In the genomic region with DNA sequence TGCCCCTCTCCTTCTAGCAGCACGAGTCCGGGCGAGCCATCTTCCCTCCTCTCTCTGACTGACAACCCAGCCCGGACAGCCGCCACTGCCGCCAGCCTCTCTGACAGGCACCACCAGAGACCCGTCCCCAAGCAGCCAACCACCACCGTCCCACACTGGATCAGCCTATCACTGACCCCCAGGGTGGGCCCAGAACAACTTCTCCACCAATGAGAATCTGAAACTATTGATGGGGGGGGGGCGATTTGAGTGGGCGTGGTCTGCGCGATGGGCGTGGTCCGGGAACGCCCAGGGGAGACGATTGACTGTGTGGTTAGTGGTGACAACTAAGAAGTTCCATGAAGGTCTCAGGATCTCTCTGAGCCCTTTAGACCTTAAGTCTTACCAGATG, we compare ENCODE assay signal across 8 mouse cellular contexts. TPM values are rescaled to one million over a fixed set of nuclear protein-coding genes. Genes with fewer than 3 reads are reported as not detected.
DNase-seq lines count a peak whose midpoint lies in the region; ATAC-seq and TF ChIP-seq lines count a peak whose summit lies in the region.

Fam126a (minus strand) TSS at position 112 of the 391 bp plus-strand sequence.

- peaks cover 2% of the 10 kb centered on the region; the same call in 1 of the 2 replicates for H3K4me1 ChIP-seq in bone marrow, adult 2 months (ENCODE audit: control insufficient read depth, insufficient read depth, low read length)
- H3K4me1 ChIP-seq in embryonic facial prominence, embryonic 15.5 days = peaks cover 6% of the 10 kb centered on the region
- 0 out of 2 replicates have a peak, but pooled peaks cover 4% of the 10 kb centered on the region for H3K4me1 ChIP-seq in kidney, embryonic 14.5 days (ENCODE audit: control insufficient read depth, insufficient read depth, low read length)

- peak within 1 kb of the TSS; percentile 95 for H3K27ac ChIP-seq in bone marrow, adult 2 months (ENCODE audit: control insufficient read depth, insufficient read depth, low read depth, low read length, poor library complexity)
- peak within 1 kb of the TSS; percentile 86 for H3K27ac ChIP-seq in embryonic facial prominence, embryonic 15.5 days (replicated peaks)
- peak within 1 kb of the TSS; percentile 69 for H3K27ac ChIP-seq in kidney, embryonic 14.5 days (ENCODE audit: low read depth, low read length)

- H3K36me3 ChIP-seq in embryonic facial prominence, embryonic 15.5 days = no peaks in the 10 kb centered on the region
- H3K36me3 ChIP-seq in kidney, embryonic 14.5 days (ENCODE audit: control insufficient read depth, insufficient read depth, low read length) = no peaks in the 10 kb centered on the region

- no peak for TF ChIP-seq CTCF in bone marrow, adult 2 months (IDR thresholded peaks at IDR 0.05; ENCODE audit: control insufficient read depth, insufficient read depth, low read length)

- WGBS in bone marrow, adult 2 months = under 1% methylated on average over 16 of the region's 16 CpGs
- WGBS in embryonic facial prominence, embryonic 15.5 days = under 1% methylated on average over 16 of the region's 16 CpGs
- 1% methylated on average over 16 of the region's 16 CpGs for WGBS in kidney, embryonic 14.5 days

- ATAC-seq in embryonic facial prominence, embryonic 15.5 days (ENCODE audit: insufficient number of reproducible peaks, low FRiP score, low TSS enrichment, low read depth) = peak; percentile 100
- ATAC-seq in kidney, embryonic 14.5 days (ENCODE audit: low FRiP score, low TSS enrichment) = peak; percentile 100
- ATAC-seq in monocyte, adult 5-6 weeks (replicated peaks; ENCODE audit: insufficient number of reproducible peaks, low FRiP score, low TSS enrichment, poor library complexity, severe bottlenecking) = peak; percentile 98

- TF ChIP-seq POLR2A in bone marrow, adult 2 months (IDR thresholded peaks at IDR 0.05; ENCODE audit: borderline replicate concordance, control insufficient read depth, low read depth, low read length) = peak; percentile 98

- DNase-seq in 416B (ENCODE audit: low read depth) (peak; percentile 98), liver (peak; percentile 98)
- DNase-seq in heart, adult 9 months (ENCODE audit: low spot score in 2 of 2) = peak; percentile 95 to 97
- peak; percentile 94 to 95 for DNase-seq in spleen, postnatal 4 days (ENCODE audit: low spot score in 2 of 2)

- H3K9me3 ChIP-seq in embryonic facial prominence, embryonic 15.5 days (replicated peaks) = no peaks in the 10 kb centered on the region
- no peaks in the 10 kb centered on the region for H3K9me3 ChIP-seq in kidney, embryonic 14.5 days (ENCODE audit: control insufficient read depth, low read length)

- H3K4me2 ChIP-seq in embryonic facial prominence, embryonic 15.5 days (replicated peaks) = peak within 1 kb of the TSS; percentile 67
- peak within 1 kb of the TSS; percentile 89 for H3K4me2 ChIP-seq in kidney, embryonic 14.5 days (replicated peaks; ENCODE audit: low read depth, low read length)

- H3K9ac ChIP-seq in embryonic facial prominence, embryonic 15.5 days = peak within 1 kb of the TSS; percentile 75
- H3K9ac ChIP-seq in kidney, embryonic 14.5 days (ENCODE audit: low read depth, low read length) = peak within 1 kb of the TSS; percentile 80

- H3K27me3 ChIP-seq in embryonic facial prominence, embryonic 15.5 days = no peaks in the 10 kb centered on the region
- no peaks in the 10 kb centered on the region for H3K27me3 ChIP-seq in kidney, embryonic 14.5 days (ENCODE audit: control insufficient read depth, insufficient read depth, low read length)

- H3K4me3 ChIP-seq in bone marrow, adult 2 months (replicated peaks; ENCODE audit: control insufficient read depth, low read depth, low read length) = peak within 1 kb of the TSS; percentile 88
- peak within 1 kb of the TSS; percentile 61 for H3K4me3 ChIP-seq in embryonic facial prominence, embryonic 15.5 days (replicated peaks)
- H3K4me3 ChIP-seq in kidney, embryonic 14.5 days (ENCODE audit: low read length) = peak within 1 kb of the TSS; percentile 85

RNA-seq across cellular contexts. Expression of gene Fam126a, which starts in this region (rescaled TPM):
- 66.5 and 72.3 TPM in 2 replicates for polyA plus RNA-seq in bone marrow, adult 2 months (2011; ENCODE audit: insufficient read depth, insufficient read length, low replicate concordance, missing spikeins)
- 25.4 and 28.6 TPM in 2 replicates for polyA plus RNA-seq in embryonic facial prominence, embryonic 15.5 days (2015; fragmentation: Nextera tagmentation; extraction: Ambion mirVana)
- 10.1 and 26.8 TPM in 2 replicates for polyA plus RNA-seq in kidney, embryonic 14.5 days (2014; fragmentation: Nextera tagmentation; extraction: Ambion mirVana)
- total RNA-seq in monocyte, adult 5-6 weeks (2017) = 46.7 to 57.4 TPM (median 49.3 TPM) in 3 replicates

Comparison
In these comparisons a context has a peak if more than half of its experiments do, and no peak if none do; other contexts are left out.
1. Peak in every context shown above with its lines: DNase-seq, ATAC-seq, H3K4me3 ChIP-seq and H3K27ac ChIP-seq.